Mouse (Mus musculus): ENCODE data around the gene Gm43064.
"Not testable (repeated sequence)": the region's sequence is repeated elsewhere in the genome, so short reads cannot be mapped to it uniquely, and the experiment has no call there.

Gm43064 gene

GRCm38 (mm10) chr3:103801631-103802531, 7.5 kb upstream of the Gm43064 start:
- DNase-seq = peak; percentile 56 to 66

GRCm38 (mm10) chr3:103802861-103803260, 6.5 kb upstream of the Gm43064 start:
- no peak for DNase-seq

- DNase-seq = no peak
These were observed 3.7 kb upstream of the Gm43064 start for GRCm38 (mm10) chr3:103805671-103806070.

GRCm38 (mm10) chr3:103809799-103810150, 402 bp downstream of the Gm43064 start:
- no peak for DNase-seq

- DNase-seq = no peak
These were observed 1.6 kb downstream of the Gm43064 start for GRCm38 (mm10) chr3:103810967-103811366.

- DNase-seq = peak in 1 of 2 experiments; percentile 26
These were observed 18.2 kb downstream of the Gm43064 start for GRCm38 (mm10) chr3:103827548-103827947.

- no peak for DNase-seq
These were observed 19.7 kb downstream of the Gm43064 start for GRCm38 (mm10) chr3:103829036-103829435.

GRCm38 (mm10) chr3:103830681-103831080, 21.3 kb downstream of the Gm43064 start:
- DNase-seq = peak in 1 of 2 experiments; percentile 44

- peak; percentile 59 for DNase-seq
These were observed 21.8 kb downstream of the Gm43064 start for GRCm38 (mm10) chr3:103831146-103831545.

GRCm38 (mm10) chr3:103832426-103832825, 23.1 kb downstream of the Gm43064 start, which contains the start of gene Bcl2l15:
Gene Bcl2l15, plus strand, starts transcription at chr3:103832601.
- DNase-seq = no peak

GRCm38 (mm10) chr3:103834001-103834400, 24.6 kb downstream of the Gm43064 start:
- no peak for DNase-seq

GRCm38 (mm10) chr3:103835272-103835950, 26.0 kb downstream of the Gm43064 start:
- no peak for DNase-seq

GRCm38 (mm10) chr3:103835951-103836310, 26.6 kb downstream of the Gm43064 start:
- DNase-seq = peak; percentile 71 to 74

GRCm38 (mm10) chr3:103836453-103836852, 27.1 kb downstream of the Gm43064 start:
- no peak for DNase-seq

- no peak for DNase-seq
These were observed 30.3 kb downstream of the Gm43064 start for GRCm38 (mm10) chr3:103839711-103840110.

GRCm38 (mm10) chr3:103840195-103840594, 30.8 kb downstream of the Gm43064 start:
- DNase-seq = not testable (repeated sequence)

GRCm38 (mm10) chr3:103840946-103841345, 31.6 kb downstream of the Gm43064 start:
- DNase-seq = not testable (repeated sequence)

- DNase-seq = peak; percentile 89 to 92
These were observed 41.4 kb downstream of the Gm43064 start for GRCm38 (mm10) chr3:103850644-103851363.

- DNase-seq = peak; percentile 51 to 63
These were observed 42.1 kb downstream of the Gm43064 start for GRCm38 (mm10) chr3:103851481-103851880.

GRCm38 (mm10) chr3:103851882-103852281, 42.5 kb downstream of the Gm43064 start:
- DNase-seq = peak; percentile 44 to 60

- peak; percentile 91 to 94 for DNase-seq
These were observed 43.4 kb downstream of the Gm43064 start for GRCm38 (mm10) chr3:103852565-103853299.

- peak; percentile 60 to 69 for DNase-seq
These were observed 44.4 kb downstream of the Gm43064 start for GRCm38 (mm10) chr3:103853804-103854203.

All from cerebellum, postnatal 10 days (tissue).